Mouse (Mus musculus) kidney, adult 11 months (tissue): ENCODE measurements around the gene Nwd2.

Experiments
- DNase-seq: peaks from one replicate; pipeline ENCODE4 v3.0.0; 2022

The Nwd2 gene

GRCm38 (mm10) chr5:63765886-63766285, 117.0 kb downstream of the Nwd2 start:
- DNase-seq: no peak

GRCm38 (mm10) chr5:63766715-63767114, 117.8 kb downstream of the Nwd2 start:
- no peak for DNase-seq

- DNase-seq: no peak
Observed at GRCm38 (mm10) chr5:63767464-63767863, 118.6 kb downstream of the Nwd2 start.

GRCm38 (mm10) chr5:63768220-63768619, 119.3 kb downstream of the Nwd2 start:
- DNase-seq: no peak

GRCm38 (mm10) chr5:63772971-63773370, 124.1 kb downstream of the Nwd2 start:
- DNase-seq: no peak

GRCm38 (mm10) chr5:63773603-63774002, 124.7 kb downstream of the Nwd2 start:
- DNase-seq: no peak

GRCm38 (mm10) chr5:63788156-63788826, 139.4 kb downstream of the Nwd2 start:
- DNase-seq: no peak

- peak; percentile 85 for DNase-seq
Observed at GRCm38 (mm10) chr5:63811819-63812508, 163.1 kb downstream of the Nwd2 start, which contains the start of gene 0610040J01Rik. 0610040J01Rik (plus strand) TSS chr5:63812363.

GRCm38 (mm10) chr5:63812509-63812865, 163.6 kb downstream of the Nwd2 start:
- DNase-seq: no peak

- DNase-seq: no peak
Observed at GRCm38 (mm10) chr5:63816643-63817042, 167.7 kb downstream of the Nwd2 start.

GRCm38 (mm10) chr5:63817270-63817669, 168.4 kb downstream of the Nwd2 start:
- DNase-seq: peak; percentile 59

- peak; percentile 55 for DNase-seq
Observed at GRCm38 (mm10) chr5:63818975-63819374, 170.1 kb downstream of the Nwd2 start.

GRCm38 (mm10) chr5:63819519-63819918, 170.6 kb downstream of the Nwd2 start:
- no peak for DNase-seq

GRCm38 (mm10) chr5:63821176-63821575, 172.3 kb downstream of the Nwd2 start:
- DNase-seq: no peak

- no peak for DNase-seq
Observed at GRCm38 (mm10) chr5:63821860-63822259, 173.0 kb downstream of the Nwd2 start.

GRCm38 (mm10) chr5:63823362-63824332, 174.7 kb downstream of the Nwd2 start:
- DNase-seq: peak; percentile 72

- DNase-seq: no peak
Observed at GRCm38 (mm10) chr5:63824599-63825350, 175.9 kb downstream of the Nwd2 start.

GRCm38 (mm10) chr5:63825881-63826280, 177.0 kb downstream of the Nwd2 start:
- DNase-seq: no peak

GRCm38 (mm10) chr5:63827006-63827405, 178.1 kb downstream of the Nwd2 start:
- no peak for DNase-seq

- DNase-seq: peak; percentile 85
Observed at GRCm38 (mm10) chr5:63827415-63828053, 178.6 kb downstream of the Nwd2 start.

- DNase-seq: no peak
Observed at GRCm38 (mm10) chr5:63828380-63829185, 179.7 kb downstream of the Nwd2 start.
